Mouse (Mus musculus) common myeloid progenitor, adult 5-6 weeks (primary cell): ENCODE data around the gene Nr1h3. TPM values are rescaled to one million over a fixed set of nuclear protein-coding genes. Genes with fewer than 3 reads are reported as not detected.

Experiments
- ATAC-seq: replicated peaks from 2 replicates; pipeline ENCODE4 v1.8.0; 2016; ENCODE audit warnings: low read depth, mild to moderate bottlenecking, moderate TSS enrichment, inconsistent platforms; ENCODE audit not compliant: poor library complexity, severe bottlenecking
- total RNA-seq: library from RNA; stranded (forward); fragments of 200-1000, 187-1606 nt; gene quantifications from 2 replicates; pipeline ENCODE4 v1.2.3, GENCODE M21; 2017

The Nr1h3 gene
- total RNA-seq, 1 experiment from 2014 or later, result 0.23 TPM

DNA sequence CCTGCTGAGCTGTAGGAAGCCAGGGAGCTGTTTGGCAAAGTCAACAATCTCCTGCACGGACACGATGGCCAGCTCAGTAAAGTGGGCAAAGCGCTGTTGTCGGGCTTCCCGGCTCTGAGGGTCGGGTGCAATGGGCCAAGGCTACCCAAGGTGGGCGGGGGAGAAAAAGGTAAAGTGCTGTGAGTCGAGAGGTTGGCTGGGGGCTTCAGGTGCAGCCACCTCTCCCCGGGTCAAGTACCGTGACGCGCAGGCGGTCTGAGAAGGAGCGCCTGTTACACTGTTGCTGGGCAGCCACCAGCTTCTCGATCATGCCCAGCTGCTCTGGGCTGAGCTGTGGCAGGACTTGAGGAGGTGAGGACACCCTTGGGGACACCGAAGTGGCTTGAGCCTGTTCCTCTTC, 12.1 kb downstream of the Nr1h3 start:
- ATAC-seq, result no peak

DNA sequence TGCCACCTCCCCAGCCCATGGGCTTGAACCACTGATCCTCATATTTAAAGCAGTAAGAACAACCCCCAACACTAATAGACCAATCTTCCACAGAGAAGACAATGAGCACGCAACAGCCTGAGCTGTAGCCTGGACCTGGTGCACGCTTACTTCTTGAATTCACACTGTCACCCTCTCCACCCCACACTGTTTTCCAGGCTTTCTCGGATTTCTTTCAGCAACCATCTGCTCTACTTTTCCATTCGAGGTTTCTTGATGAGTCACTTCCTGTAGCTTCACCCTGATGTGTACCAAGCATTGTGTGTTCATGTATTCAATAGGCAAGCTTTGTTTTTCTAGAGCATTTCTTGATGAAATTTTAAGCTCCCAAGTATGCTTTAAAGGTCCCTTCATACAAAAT, 15.2 kb downstream of the Nr1h3 start:
- no peak for ATAC-seq

DNA sequence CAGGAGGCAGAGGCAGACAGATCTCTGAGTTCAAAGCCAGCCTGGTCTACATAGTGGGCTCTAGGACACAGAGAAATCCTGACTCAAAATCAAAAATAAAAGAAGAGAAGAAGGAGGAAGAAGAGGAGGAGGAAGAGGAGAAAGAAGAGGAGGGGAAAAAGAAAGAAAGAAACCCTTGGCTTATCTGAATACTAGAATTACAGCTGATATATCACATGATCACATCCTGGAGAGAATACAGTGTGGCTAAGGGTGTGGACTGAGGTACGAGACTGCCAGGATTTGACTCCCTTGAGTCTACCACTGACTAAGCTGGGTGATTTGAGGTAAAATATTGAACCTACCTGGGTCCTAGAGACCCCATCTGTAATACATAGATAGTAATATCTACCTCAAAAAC, 16.4 kb downstream of the Nr1h3 start:
- ATAC-seq, result no peak

DNA sequence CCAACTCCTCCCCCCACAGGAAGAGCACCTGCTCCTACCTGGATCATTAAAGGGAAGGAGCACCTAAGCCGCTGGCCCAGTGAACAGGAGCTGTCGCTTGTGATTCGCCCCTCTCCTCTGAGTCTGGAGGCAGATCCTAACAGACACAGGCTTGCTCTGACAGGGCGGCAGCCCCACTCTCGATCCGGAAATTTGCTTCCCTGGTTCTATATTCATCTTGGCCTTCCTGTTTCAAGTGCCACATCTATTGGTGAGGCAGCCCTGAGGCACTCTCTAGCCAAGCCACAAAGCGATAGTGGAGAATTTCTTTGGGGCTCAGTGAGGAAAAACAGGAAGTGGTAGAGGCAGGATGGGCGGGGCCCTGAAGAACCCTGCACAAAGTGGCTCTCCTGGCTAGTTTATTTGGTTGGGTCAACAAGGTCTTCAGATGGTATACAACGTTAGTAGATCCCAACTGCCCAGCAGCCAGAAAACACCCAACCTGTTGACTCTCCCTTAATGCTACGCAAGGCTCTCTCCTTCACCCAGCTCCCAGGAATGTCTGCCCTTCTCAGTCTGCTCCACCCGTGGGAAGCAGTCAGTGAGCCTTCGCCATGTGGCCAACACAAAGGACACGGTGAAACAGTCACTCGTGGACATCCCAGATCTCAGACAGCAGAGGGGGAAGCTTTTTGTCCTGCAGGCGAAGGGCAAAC, 18.8 kb downstream of the Nr1h3 start, which contains the start of gene Madd:
Gene Madd (minus strand): TSS at position 127 of the 695 bp plus-strand sequence.
- ATAC-seq, result peak; percentile 81

DNA sequence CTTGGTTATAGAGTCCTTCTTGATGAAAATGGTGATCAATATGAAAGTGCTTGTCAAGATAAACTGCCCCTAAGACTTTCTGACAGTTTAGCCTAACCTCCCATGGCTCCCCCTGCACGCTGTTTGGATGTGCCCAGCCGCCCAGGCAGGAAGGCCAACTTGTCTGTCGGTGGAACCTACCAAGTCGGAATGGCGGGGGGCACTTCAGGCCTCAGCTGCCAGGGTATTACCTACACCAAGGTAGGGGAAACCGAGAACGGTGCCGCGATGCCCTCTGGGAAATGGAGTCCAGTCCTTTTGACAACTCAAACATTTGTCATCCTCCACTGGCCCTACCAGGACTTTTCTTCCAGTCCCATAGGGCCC, 19.5 kb downstream of the Nr1h3 start:
- peak; percentile 81 for ATAC-seq

DNA sequence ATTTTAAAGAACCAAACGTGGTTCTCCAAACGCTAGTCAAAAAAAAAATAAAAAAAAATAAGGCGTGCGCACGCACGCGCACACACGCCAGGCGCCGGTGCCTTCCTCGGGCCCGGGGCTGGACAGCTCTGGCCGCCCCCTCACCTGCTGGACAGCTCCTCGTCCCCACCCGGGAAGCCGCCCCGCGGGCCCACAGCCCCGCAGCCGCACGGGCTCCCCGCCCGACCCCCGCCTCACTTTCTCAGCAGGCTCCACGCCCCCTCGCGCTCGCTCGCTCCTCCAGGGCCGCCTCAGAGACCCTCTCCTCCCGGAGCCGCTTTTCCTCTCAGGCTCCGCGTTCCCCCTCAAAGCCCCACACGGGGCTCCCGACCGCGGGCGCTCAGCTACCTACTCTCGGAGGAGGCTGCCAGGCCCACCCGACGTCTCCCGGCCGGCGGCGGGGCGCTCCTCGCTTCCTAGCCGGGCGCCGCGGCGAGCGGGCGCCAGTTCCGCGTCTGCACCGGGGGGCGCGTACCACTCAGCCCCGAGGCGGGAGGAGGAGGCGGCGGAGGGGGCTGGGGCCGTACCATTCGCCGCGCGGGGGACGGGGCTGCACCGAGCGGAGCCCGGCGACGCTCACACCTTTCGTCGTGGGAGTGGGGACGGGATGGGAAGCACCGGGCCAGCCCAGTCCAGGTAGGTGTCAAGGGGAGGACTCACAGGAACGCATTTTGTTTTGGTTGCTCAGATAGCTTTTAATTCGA, 20.1 kb downstream of the Nr1h3 start:
- peak; percentile 50 for ATAC-seq

DNA sequence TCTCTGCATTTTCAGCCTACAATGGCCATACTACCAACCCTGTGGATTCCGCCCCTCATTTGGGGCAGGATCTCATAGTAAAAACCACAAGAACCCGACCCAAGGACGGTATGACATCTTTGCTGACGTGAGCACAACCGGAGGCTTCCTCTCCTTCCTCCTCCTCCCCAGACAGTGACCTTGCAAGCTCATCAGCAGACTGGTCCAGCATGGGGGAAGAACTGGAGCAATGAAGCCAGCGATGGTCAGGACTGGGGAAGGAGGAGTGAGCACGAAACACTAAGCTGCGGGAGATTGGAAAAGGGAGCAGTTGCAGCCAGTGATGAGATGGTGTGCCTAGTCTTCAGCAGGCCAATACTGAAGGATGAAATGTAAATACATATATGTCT, 20.6 kb downstream of the Nr1h3 start:
- ATAC-seq, result peak; percentile 13

DNA sequence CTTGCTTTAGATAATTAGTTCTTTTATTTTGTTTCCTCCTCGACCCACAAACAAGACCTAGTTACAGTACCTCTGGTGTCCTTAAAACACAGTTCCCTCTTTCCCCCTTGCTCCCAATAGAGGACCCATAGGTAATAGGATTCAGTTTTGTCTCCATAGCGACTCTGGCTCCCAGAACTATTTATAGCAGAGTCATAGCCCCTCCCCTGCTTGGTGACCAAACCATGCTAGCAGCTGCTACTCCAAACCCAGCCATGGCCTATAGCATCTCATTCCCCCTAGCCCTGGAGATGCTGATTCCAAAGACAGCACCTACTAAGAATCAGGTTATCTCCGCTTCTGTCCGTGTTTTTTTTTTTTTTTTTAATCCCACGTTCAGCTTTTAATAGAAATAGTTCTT, 21.9 kb downstream of the Nr1h3 start:
- ATAC-seq, result no peak

DNA sequence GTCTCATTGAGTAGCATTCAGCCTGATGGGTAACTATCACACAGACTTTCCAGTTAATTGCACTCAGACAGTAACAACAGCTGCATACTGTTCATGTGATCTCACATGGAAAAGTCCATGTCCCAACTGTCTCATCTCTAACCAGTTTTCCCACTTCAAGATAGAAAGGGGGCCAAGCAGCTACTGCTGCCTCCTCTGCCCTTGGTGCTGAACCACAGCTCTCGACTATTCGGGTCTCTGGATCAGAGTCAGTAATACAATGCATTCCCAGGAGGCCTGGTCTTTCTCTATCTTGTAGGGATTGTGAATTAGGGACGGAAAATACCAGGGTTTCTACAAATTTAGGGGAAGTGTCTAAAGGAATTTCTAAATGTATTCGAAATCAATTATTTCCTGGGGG, 22.8 kb downstream of the Nr1h3 start:
- ATAC-seq, result no peak

DNA sequence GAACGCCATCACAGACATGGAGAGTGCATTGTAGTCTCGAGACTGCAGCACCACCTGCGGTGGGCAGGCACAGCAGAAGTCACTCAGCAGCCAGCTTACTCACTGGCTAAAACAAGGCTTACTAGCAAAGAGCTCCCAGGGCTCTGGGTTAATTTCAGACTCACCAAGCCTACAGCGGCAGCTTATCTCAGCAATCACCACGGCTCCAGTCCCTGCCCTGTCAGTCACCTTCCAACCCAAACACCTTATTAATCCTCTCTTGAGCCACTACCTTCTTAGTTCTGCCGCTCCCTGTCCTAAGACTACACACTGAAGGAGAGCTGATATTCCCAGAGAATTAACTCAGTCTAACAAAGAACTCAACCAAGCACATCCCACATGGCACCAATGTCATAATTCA, 26.4 kb downstream of the Nr1h3 start:
- no peak for ATAC-seq

DNA sequence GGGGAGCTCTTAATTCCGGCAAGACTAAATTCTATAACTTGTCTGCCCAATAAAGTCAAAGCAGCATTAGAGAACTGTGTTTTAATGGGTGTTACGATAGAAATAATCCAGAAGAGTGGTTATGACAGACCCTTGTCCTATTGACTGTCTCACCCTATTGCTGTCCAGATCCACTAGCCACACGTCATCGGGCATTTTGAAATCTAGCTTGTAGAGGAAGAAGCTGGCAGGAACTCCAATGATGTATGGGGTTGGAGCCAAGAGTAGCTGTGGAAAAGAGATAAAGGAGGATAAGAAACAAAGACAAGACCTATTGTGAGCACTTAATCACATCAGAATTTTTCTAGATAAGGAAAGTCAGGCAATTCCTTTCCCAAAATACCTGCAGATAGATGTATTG, 27.1 kb downstream of the Nr1h3 start:
- ATAC-seq, result no peak

DNA sequence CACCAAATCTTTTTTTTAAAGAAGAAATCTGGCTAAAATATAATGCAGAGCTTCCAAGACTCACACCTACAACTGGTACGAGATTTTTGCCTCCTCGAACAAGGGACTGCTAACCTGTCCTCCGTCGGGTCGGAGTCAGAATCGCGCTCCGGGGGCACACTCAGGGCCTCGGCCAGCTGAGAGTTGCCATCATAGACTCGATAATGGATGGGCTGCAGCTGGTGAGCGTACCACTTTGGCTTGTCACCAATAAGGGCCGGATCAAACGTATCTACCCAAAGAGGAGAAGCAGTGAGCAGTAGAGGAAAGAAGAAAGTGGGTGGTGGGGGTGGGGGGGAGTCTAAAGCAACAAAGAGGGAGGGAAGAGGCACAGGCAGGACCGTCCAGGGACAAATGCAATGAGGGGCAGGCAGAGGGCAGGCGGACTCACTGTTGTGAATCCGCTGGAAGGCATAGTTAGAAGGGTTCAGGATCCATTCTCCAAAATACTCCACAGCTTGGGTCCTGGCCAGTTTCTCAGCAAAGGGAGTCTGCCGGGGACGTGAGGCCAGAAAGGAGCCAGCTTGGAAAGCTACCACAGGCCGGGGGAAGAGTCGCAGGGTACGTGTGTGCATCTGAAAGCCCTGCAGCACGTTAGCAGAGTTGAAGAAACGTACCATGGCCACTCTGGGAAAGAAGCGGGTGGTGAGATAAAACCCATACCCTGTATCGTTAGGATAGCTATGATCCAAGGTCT, 32.9 kb downstream of the Nr1h3 start:
- ATAC-seq, result no peak

DNA sequence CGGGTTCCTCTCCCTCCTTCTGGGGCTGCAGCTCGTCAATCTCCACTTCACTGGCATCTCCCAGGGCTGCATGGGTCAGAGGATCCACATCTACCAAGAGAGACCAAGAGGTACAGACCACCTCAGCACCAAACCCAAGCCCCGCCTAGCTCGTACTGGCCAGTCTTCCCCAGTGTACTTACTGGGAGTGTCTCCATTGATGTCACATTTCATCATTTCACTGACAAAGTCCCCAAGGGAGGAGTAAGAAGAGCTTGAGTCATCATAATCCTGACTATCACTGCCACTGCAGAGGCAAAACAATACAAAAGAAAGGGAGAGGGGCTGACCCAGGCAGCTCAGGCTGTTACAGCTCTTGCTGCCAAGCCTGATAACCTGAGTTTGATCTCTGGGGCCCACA, 35.0 kb downstream of the Nr1h3 start:
- ATAC-seq, result no peak

DNA sequence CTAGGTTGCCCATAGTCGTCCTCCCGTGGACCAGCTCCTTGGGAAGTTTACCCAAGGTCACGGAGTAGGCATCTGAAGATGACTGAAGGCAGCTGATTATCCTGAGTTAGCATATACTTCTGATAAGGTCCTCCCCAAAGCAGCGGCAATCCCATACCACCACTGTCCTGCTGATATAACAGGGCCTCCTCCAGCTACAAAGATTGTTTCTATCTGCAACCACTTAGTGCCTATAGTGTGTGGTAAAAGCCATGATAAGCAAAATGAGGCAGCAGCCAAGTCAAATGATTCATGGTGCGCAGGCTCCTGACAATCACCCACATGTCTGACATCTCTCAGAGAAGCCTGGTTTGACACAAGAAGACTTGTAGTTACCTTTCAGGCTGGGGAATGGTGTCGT, 37.6 kb downstream of the Nr1h3 start:
- ATAC-seq, result no peak; the same call in 1 of the 2 replicates

DNA sequence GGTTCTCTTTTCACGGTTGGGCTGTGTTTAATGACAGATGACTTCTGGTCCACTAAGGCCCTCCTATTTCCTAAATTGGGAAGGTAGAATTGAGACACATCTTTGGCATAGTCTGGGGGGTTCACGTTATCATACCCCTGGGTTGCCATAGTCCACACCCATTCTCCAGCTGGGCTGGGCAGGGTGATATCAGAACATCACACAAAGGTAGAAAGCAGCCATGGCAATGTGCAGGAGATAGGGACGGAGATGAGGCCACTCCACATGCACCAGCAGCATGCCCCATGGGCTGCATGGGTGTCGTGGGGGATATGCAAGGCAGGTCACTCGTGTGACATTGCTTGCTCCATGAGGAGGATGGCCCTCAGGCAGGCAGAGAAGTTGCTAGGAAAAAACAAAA, 39.1 kb downstream of the Nr1h3 start:
- no peak for ATAC-seq

DNA sequence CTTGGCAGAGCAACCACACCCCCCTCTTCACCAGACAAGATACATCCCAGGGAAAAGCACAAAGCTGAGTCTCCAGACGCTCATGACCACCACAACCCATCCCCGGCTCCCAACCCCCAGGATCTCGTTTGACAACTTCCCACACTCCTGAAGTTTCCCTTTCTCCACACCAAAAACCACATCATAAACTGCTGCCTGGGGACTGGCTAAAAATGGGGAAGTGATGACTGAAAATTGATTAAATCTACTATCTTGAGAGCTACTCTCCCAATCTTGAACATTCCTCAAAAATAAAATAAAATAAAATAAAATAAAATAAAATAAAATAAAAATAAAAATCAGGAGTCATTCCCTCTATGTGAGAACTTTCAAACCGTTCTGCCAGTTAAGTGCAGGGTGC, 39.7 kb downstream of the Nr1h3 start:
- peak; percentile 37 for ATAC-seq

DNA sequence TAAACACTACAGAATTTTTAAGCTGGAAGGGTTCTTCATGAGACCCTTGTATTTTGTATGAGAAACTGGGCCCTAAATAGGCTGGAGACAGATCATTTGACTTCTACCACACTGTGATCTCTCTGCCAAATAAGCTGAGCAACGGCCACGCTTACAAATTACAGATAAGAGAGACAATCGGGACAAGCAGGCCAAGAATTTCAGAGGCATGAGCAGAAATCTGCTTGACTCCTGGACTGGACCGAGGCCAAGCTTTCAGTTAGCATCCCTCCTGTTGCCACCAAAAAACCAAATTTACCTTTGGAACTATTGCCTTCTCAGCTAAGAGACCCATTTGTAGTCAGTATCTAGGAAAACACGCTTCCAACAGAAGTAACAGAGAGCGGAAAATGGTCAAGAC, 42.0 kb downstream of the Nr1h3 start:
- no peak for ATAC-seq

DNA sequence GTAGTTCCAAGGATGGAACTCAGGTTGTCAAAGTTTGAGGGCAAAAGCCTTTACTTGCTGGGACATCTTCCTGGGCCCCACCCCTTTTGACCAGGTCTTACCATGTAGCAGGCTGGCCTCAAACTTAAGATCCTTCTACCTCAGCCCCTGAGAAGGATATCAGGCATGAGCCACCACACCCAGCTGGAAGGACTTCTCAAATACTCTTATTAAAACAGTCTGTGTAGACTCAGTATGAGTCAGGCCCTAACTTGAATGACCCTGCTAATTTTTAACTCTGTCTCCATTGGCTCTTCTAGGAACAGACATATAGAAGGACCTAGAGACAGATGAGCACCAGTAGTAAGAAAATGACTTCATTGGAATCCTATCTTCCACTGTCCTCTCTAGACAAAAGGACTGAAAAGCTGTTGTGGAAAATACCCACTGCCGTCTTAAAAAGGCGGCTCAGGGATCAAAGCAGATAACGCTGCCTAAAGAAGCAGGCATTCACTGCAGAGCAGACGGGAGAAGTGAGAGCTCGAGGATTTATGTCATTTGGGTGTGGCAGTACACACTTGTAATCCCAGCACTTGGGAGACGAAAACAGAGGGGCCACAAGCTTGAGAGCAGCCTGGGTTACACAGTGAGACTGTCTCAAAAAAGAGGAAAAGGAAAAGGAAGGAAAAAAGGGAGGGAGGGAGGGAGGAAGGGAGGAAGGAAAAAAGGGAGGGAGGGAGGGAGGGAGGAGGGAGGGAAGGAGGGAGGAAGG, 45.5 kb downstream of the Nr1h3 start:
- no peak for ATAC-seq

DNA sequence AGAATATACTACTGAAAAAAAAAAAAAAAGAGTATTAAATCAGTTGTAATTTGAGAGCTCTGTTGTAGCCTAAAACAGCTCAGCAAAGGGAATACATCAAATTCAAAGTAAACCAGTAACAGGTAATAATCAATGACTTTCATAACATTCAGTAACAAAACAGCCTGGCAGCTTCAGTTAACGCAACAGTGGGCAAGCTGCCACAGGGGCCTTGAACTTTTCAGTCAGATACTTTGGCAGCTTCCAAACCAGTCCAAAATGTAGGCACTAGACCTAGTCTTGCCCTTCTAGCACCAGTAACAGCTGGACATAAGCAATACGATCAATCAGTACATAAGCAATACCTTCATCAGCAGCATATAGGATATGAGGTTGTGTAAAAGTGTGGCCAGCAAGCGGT, 48.5 kb downstream of the Nr1h3 start:
- no peak for ATAC-seq

DNA sequence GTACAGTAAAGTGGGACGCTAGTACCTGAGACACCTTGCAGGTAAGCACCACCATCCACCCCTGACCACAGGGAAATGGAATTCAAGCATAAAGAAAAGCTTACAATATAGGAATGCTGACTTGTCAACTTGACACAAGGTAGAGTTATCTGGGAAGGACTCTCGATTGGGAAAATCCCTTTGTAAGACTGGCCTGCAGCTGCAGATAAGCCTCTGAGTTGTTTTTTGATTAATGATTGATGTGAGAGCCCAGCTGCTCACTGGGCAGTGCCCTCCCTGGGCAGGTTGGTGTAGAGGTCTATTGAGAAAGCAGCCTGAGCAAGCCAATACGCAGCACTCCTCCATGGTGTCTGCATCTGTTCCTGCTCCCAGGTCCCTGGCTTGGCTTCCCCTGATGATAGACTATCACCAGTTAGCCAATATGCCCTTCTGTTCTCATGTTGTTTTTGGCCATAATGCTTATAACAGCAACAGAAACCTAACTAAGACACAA, 49.7 kb downstream of the Nr1h3 start:
- no peak for ATAC-seq
